Mouse (Mus musculus) ES-E14 (cell line): ENCODE measurements around the gene Pmepa1.

ENCODE experiments used
- CHD2 ChIP-seq: IDR thresholded peaks from 2 replicates; pipeline ENCODE4 v1.6.1; 2014; ENCODE audit warnings: mild to moderate bottlenecking, low read depth, low read length, inconsistent platforms
- HCFC1 ChIP-seq: IDR thresholded peaks from 2 replicates; pipeline ENCODE4 v1.6.1; 2012; ENCODE audit warnings: low read length, inconsistent platforms, borderline replicate concordance; ENCODE audit not compliant: insufficient read depth
- MAFK ChIP-seq: IDR thresholded peaks from 2 replicates; pipeline ENCODE4 v1.6.1; 2014; ENCODE audit warnings: mild to moderate bottlenecking, low read depth, low read length, inconsistent platforms; ENCODE audit not compliant: insufficient read depth
- ZC3H11A ChIP-seq: IDR thresholded peaks from 2 replicates; pipeline ENCODE4 v1.6.1; 2012; ENCODE audit warnings: low read depth, mild to moderate bottlenecking, inconsistent platforms, low read length, borderline replicate concordance
- ZNF384 ChIP-seq: IDR thresholded peaks from 2 replicates; pipeline ENCODE4 v1.6.1; 2012; ENCODE audit warnings: low read depth, low read length, inconsistent platforms

DNA sequence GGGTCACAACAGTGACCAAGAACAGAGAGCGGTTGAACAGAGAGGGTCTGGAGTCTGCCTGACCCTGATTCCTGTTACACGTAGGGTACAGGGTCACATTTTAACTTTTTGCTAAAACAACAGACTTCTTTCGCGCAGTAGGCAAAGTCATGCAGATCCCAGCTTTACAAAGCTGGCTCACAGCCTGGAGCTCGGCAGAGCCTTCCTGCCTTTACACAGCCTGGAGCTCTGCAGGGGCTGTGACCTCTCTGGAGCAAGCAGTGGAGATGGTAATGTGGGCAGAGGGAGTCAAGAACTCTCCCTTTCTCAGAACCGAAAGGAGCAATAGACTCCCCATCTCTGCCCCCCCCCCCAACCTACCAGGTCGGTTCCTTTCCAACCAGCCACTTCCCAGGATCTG, 51.5 kb downstream of the Pmepa1 start:
- no peak for TF ChIP-seq MAFK
- TF ChIP-seq ZC3H11A = no peak
- no peak for TF ChIP-seq CHD2
- no peak for TF ChIP-seq ZNF384
- TF ChIP-seq HCFC1 = no peak
